Mouse (Mus musculus) adipocyte (in vitro differentiated cells): Measurements from ENCODE around the gene Dnajc8.
A peak's percentile ranks its signal among the peaks of the same experiment; 100 is the strongest.

Experiments used
- DNase-seq: peaks from one replicate; pipeline ENCODE4 v3.0.0-alpha.2; 2016; ENCODE audit warnings: low spot score

Dnajc8 gene

DNA sequence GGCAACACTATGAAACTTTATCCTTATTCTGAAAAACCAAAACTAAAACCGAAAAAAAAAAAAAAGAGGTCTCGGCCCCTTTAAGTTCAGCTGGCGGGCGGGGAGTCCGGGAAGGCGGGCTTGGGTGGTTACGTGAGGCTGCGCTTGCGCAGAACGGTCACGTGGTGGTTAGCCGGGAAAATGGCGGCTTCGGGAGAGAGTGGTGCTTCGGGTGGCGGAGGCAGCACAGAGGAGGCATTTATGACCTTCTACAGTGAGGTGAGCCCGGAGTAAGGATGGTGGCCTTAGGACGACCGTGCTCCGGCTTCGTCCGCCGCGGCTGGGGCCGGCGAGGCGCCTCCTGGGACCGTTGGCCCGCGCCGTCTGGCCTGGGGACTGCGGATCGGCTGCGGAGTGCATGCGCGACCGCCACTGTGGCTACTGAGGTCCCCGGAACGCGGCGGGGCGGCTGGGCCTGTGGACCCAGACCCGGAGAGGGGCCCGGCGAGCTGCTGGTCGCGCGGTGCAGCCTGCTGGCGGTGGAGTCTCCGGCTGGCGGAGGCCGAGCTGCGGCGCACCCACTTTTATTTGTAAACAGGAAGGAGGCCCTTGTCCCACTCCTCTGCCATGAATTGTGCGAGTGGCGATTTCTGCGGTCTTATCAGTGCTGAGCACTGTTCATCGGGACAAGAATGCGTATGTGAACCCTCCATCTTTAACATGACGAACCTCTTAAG, at the start of gene Dnajc8:
TSS of gene Dnajc8 (plus strand) at position 145 of the 716 bp plus-strand sequence.
- peak; percentile 95 for DNase-seq

DNA sequence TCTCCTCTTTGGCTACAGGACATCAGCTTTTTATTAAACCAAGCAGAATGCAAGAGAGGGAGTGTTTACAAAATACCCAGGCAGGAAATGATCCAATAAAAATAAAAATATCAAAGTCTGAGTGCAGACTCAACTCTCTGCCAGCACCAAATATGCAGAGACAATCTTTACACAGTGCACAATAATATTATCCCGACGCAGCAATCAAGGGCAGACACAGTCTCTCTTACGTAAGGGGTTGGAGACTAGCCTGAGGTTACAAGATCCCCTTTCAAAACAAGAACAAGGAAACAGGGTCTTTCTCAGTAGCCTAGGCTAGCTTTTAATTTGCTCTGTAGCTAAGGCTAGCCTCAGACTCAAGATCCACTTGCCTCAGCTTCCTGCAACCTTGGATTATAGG, 46.8 kb upstream of the Dnajc8 start:
- DNase-seq, result peak; percentile 74

DNA sequence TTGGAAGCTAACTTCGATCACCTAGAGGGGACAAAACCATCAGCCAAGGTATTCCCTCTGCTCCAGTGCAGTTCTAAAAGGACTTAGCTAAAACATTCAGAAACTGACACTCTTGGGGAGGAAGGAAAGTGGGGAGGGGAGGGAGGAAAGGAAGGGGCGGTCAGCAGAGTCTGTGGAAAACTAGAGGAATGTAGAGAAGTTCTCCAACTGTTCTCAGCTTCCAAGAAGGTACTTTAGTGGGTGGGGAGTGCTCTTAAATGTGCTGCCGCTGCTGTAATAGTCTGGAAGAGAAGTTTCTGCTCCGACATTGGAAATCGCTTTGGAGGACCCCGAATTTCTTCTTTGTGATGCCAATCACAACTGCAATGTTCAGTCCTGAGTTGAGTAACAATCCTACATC, 46.4 kb upstream of the Dnajc8 start:
- DNase-seq, result no peak

DNA sequence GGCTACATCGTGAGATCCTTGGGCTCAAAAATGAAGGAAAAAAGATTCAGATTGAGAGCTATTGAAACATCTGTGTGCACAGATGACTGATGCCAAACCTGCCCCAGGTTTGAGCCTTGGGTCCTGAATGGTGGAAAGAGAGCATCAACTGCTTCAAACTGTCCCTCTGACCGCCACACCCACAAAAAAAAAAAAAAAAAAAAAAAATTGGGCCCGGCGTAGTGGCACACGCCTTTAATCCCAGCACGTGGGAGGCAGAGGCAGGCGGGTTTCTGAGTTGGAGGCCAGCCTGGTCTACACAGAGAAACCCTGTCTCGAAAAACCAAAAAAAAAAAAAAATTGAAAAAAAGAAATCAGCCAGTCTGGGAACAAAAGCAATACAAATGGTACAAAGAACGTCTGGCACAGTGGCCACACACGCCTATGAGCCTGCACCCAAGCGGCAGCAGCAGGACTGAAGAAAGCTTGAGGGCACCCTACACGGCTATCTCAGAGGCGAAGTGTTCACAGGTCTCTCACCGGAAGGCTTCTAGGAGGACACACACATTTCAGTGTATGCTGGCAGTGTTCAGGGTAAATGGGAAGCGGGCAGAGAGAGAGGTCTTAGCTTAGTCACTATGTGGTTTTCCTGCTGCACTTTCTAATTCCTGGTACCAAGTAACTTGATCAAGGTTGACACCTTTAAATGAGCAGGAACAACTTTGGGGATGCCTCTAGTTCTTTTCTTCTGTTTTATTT, 44.9 kb upstream of the Dnajc8 start:
- DNase-seq, result no peak

- no peak for DNase-seq
Measured at GRCm38 (mm10) chr4:132491057-132491456, 44.3 kb upstream of the Dnajc8 start.

GRCm38 (mm10) chr4:132491748-132492147, 43.6 kb upstream of the Dnajc8 start:
- DNase-seq, result peak; percentile 94

- DNase-seq, result peak; percentile 76
Measured at GRCm38 (mm10) chr4:132492178-132493060, 42.9 kb upstream of the Dnajc8 start.

DNA sequence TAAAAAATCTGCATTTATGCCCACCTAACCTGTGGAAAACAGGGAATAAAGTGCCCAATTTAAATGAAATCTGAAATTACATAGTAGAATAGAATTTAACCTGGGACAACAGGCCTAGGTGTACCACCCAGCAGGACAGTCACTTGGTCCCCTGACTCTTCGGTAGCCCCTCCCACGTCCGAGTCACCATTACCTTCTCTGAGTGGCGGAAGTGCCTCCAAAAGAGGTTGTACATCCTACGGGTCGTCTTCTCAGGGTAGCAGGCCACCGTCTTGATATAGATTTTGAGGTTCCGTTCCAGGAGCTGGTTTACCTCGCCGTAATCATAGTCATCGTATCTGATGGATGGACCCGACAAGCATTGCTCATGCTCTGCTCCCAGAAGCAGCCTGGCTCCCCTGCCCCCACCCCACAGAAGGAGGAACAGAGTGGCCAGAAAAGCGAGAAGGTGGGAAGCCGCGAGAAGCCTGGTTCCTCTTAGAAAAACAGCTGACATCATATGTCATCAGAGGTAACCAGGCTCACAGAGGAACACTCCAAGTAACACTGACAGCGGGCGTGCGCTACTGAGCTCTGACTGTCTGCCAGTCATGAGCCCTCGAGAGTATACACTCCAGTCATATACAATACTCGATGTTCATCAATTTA, 41.0 kb upstream of the Dnajc8 start:
- no peak for DNase-seq

- no peak for DNase-seq
Measured at GRCm38 (mm10) chr4:132501639-132502038, 33.7 kb upstream of the Dnajc8 start.

DNA sequence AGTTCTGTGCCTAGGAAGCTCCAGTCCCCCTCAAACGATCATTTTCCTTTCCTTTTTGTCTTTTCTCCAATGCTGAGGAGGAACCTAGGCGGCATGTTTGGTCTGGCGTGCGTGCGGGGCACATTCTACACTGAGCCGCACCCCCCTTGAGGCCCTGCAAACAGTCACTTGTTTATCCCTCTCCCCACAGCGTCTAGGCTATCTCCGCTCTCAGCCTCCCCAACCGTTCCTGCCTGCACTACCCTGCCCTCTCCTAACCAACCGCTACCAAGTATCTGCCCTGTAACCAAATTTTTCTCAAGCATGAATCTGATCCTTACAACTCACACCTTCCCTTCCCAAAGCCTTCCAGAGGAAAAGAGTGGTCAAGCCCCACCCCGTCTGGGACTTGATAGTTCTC, 32.0 kb upstream of the Dnajc8 start:
- DNase-seq, result no peak

DNA sequence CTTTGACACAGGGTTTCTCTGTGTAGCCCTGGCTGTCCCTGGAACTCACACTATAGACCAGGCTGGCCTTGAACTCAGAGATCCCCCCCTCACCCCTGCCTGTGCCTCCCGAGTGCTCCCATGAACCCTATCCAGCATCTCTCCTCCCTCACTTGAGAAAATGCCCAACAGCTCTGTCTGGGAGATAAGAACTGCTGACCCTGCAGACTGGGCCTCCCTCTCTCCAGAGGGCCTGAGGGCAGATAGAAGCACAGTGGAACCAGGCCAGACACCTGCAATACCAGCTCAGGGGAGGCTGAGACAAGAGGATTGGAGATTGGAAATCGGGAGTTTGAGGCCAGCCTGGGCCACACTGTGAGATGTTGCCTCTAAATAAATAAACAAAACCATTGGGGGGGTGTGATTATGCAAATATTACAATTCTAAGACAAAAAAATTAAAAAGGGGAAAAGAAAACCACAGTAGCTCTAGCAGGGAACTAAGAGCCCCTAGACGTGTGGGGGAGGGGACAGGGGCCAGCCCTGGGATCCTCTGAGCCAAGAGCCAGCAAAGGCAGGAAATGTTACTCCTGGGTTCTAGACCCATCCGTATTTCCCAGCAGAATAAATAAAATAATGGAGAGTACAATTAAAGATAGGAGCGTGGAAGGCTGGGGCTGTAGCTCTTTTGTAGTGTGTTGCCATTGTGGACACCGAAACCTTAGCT, 30.2 kb upstream of the Dnajc8 start:
- no peak for DNase-seq

DNA sequence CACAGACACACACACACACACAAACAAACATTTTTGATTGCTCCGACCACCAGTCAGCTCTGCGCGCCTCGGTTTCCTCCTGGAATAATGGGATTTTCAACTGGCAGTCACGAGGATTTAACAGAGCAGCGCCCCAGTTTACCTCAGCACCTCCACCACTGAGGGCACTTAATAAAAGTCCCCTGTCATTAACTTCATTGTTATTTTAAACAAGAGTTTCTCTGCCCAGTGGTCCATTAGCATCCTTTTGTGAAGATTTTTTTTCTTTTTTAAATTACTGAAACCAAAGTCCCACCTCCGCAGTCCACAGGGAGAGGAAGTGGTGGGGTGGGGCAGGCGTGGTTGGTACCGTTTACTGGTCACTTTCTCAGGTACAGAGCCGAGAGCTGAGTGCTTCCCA, 29.6 kb upstream of the Dnajc8 start:
- DNase-seq, result no peak

DNA sequence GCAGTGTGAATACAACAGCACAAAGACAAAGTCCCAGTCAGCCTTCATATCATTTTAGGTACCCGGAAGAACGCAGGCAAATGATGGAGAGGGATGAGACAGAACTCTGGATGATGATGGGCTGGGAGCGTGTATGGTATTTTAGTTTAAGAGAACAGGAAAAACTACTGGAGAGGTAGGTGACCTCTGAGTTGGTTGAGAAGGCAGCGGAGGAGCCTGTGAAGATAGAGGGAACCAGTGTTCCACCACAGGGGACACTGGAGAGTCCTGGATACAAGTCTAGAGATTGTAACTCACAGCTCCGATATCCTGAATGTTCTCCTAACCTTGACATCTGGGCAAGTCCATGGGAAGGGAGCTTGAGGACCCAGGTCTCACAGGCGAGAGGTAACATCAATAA, 29.1 kb upstream of the Dnajc8 start:
- no peak for DNase-seq

DNA sequence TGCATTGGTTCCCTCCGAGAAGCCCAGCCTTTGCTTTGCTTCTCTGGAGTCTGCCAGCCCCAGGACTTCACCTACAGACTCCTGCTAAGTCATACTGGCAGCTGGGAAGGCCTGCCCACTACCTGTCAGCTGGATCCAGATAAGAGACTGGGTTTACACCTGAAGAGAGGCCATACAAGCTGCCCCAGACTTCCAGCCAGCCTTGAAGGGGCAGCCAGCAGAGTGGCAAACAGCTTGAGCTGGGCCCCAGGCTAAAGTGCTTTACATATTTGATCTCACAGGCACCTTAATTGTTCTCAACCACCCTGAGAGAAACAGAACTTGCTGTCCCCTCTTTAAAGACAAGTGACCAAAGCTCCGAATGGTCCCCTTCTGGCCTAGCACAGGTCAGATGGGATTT, 28.1 kb upstream of the Dnajc8 start:
- DNase-seq, result no peak

DNA sequence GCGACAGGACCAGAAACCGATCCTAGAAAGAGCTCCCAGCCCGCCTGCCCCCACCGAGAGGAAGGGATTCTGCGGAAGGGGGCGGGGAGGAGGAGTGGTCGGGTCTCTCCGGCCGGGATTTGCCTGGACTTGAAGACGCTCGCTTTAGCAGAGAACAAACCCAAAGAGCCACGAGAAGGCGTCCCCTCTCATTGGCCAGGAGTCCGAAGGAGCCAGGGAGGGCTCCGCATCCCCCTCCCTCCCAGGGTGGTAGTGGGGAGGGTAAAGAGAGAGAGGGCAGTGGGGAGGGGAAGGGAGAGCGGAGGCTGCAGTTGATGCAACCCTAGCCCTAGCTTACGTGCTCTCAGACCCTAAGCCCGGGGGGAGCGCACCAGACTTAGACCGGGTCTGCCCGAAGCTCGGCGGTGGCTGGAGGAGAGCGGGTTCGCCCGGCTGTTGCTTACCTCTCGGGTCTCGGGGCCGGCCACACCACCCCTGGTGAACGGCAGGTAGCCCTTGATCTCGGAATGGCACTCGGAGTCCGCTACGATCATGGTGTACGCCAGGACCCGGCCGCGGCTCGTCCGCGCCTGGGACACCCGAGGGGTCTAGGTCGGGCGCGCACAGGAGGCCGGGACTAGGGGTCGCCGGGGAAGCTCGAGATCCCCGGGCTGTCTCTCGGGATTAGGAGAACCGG, 25.6 kb upstream of the Dnajc8 start:
- DNase-seq, result peak; percentile 82

GRCm38 (mm10) chr4:132510352-132510798, 25.0 kb upstream of the Dnajc8 start, which contains the start of gene Sesn2:
Sesn2 (minus strand) TSS chr4:132510501.
- peak; percentile 98 for DNase-seq

DNA sequence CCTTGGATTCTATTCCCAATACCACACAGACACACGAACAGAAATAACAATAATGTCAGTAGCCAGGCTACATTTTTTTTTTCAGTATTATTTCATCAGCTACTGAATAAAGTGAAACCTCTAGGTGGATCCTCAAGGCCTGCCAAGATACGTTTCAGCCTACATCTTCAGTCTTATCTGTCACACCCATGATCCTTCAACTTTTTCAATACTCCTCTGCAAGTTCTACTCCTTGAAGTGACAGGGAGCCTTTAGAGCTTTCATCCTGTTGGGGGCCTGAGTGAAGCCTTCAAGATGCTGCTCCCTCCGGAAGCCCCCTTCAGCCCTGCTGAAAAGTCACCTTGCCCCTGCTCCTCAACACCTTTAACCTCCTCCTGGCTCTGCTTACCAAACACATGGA, 23.3 kb upstream of the Dnajc8 start:
- DNase-seq, result no peak

DNA sequence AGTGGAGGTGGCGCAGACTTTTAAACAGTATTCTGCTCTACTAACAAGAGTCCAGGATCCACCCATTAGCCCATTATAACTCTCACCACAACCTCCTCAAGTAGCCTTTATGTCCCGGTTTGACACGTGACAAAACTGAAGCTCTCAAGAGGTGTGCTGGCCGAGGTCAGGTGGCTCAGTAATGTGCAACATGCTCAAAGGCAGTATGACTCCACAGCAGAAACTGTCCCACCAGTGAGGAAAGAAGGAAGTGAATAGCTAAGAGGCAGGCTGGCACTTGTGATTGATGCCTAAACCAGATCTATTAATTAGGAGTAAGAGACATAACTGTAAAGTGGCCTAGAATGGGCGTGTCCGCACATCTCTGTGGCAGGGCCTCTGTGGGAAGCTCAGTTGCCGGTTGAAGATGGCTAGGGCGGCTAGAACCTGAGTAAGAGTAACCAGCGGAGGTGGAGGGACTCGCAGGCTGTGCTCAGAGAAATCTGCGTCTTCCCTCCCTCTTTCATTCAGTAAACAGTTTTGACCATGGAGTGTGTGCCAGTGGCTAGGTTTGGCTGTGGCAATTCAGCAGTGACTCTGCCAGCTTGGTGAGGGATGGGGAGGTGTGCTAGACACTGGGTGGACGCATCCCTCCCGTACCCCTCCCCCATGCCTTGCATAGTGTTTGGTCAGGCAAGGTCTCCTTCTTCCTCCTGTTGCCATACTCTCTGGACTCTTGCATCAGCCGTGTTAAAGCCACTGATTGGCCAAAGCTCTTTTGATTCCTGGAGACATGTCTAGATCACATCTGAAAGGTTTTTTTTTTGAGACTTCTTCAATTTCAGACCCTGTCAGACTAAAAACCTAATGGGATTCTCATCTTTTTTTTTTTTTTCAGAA, 21.7 kb upstream of the Dnajc8 start:
- peak; percentile 72 for DNase-seq

DNA sequence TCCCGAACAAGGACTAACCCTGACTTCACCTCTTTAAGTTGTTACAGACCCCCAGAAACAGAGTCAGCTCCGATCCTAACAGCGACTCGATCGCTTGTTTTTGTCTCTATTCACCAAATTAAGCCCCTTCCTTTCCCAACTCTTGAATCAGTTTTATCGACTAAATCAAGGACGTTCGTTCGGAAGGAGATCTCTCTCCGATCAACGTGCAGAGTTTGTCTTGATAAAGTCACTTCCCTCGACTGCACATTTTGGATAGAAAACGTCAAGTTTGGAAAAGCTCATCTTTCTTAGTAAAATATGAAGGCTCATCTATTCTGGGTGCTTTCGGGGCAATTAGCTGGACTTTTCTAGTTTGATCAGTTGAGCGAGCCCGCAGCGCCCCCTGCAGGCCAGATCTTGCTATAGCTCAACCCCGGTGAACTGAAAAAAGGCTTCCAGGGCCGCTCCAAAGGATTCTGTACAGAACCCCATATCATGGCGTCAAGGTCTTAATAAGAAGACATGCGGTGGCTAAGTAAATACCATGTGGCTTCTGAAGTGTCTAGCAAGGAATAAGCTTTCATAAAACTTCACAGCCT, 20.7 kb upstream of the Dnajc8 start:
- peak; percentile 92 for DNase-seq
